Mouse (Mus musculus): ENCODE measurements around the gene Sema6b. TPM values are rescaled to one million over a fixed set of nuclear protein-coding genes. Genes with fewer than 3 reads are reported as not detected.

Gene Sema6b
- polyA plus RNA-seq, 1 experiment = 0.06 TPM

DNA sequence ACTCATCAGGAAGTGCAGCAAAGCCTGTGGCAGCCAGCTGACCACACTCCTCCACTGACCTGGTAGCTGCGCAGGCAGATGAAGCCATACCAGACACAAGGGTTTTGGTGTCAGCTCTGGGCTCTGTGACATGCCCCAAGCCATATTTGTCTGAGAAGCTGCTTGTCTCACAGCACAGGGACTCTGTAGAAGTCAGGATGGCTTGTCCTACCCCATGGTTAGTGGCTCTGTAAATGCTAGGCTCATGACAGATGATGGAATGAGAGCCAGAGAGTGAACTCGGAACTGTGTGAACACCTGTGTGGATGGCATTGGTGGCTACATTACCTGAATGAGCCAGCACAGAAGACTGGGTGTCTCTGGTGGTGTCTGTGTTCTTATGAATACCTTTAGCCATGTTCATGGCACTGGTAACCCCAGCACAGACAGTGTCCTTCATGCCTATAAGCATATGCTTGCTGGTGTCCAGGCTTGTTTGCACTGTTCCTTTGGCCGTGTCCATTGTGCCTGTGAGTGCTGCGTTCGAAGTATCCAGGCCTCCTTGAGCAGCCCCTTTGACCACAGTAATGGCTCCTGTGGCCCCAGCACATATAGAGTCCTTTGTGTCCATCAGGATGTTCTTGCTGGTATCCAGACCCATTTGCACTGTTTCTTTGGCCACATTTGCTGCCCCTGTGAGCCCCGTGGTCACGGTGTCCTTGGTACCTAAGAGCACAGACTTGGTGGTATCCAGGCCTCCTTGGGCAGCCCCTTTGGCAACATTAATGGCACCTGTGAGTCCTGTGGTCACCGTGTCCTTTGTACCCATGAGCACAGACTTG, 36.5 kb downstream of the Sema6b start:
- H3K4me3 ChIP-seq (replicated peaks) = no peak overlapping the region
- H3K9me3 ChIP-seq (ENCODE audit: control insufficient read depth, low read length) = no peaks in the 10 kb centered on the region
- H3K27me3 ChIP-seq (ENCODE audit: control insufficient read depth) = no peaks in the 10 kb centered on the region
- H3K36me3 ChIP-seq (ENCODE audit: control insufficient read depth) = peaks cover 54% of the 10 kb centered on the region
- no peaks in the 10 kb centered on the region for H3K4me1 ChIP-seq (ENCODE audit: control insufficient read depth)
- TF ChIP-seq GATA1 (IDR thresholded peaks at IDR 0.05; ENCODE audit: low read length) (no peak), TAL1 (IDR thresholded peaks at IDR 0.05; ENCODE audit: low read length) (no peak)

GRCm38 (mm10) chr17:56102927-56103326, 37.2 kb downstream of the Sema6b start:
- TF ChIP-seq TAL1 (IDR thresholded peaks at IDR 0.05; ENCODE audit: low read length) = no peak
- no peak for TF ChIP-seq GATA1 (IDR thresholded peaks at IDR 0.05; ENCODE audit: low read length)
- no peaks in the 10 kb centered on the region for H3K9me3 ChIP-seq (ENCODE audit: control insufficient read depth, low read length)
- H3K27me3 ChIP-seq (ENCODE audit: control insufficient read depth) = no peaks in the 10 kb centered on the region
- no peaks in the 10 kb centered on the region for H3K4me1 ChIP-seq (ENCODE audit: control insufficient read depth)
- peaks cover 61% of the 10 kb centered on the region for H3K36me3 ChIP-seq (ENCODE audit: control insufficient read depth)
- H3K4me3 ChIP-seq (replicated peaks) = no peak overlapping the region

DNA sequence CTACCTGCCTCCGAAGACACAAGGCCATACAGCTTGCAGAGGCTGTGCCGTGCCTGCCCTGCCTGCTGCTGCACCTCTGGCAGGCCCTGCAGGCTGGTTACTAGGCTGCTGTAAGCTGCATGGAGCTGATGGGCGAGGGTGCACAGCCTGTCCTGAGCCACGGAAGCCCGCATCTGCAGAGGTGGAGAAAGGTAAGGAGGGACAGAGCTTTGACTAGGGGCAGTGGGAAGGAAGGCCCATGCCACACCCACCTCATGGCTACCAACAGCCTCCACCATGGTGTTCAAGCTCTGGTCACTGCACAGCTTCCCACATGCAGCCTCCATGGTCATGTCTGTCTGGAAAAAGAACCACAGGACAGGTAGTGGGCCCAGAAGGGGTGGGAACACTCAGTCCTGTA, 38.0 kb downstream of the Sema6b start:
- no peak for TF ChIP-seq TAL1 (IDR thresholded peaks at IDR 0.05; ENCODE audit: low read length)
- Histone ChIP-seq H3K36me3 (ENCODE audit: control insufficient read depth) (peaks cover 69% of the 10 kb centered on the region), H3K9me3 (ENCODE audit: control insufficient read depth, low read length) (no peaks in the 10 kb centered on the region), H3K4me3 (replicated peaks) (no peak overlapping the region), H3K4me1 (ENCODE audit: control insufficient read depth) (no peaks in the 10 kb centered on the region), H3K27me3 (ENCODE audit: control insufficient read depth) (no peaks in the 10 kb centered on the region)

DNA sequence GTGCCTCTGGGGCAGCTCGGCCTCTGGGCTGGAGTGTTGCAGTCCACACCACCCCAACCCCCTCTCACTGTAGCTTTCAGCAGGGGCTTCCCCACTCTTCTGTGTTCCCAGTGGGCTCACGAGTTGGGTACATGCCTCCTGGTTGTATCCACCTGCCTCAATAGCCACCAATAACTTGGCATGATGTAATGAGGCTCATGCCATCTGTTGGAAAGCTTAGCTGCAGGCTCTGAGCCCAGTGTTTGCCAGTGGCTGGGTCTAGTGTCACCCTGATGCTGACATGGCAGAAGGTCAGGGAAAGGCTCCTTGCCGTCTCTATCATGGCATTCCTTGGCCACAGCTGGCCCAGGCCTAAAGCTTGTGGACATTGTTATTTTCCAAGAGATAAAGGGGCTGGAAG, 39.3 kb downstream of the Sema6b start:
- Histone ChIP-seq H3K4me3 (replicated peaks) (no peak overlapping the region), H3K36me3 (ENCODE audit: control insufficient read depth) (peaks cover 82% of the 10 kb centered on the region), H3K27me3 (ENCODE audit: control insufficient read depth) (no peaks in the 10 kb centered on the region), H3K9me3 (ENCODE audit: control insufficient read depth, low read length) (no peaks in the 10 kb centered on the region), H3K4me1 (ENCODE audit: control insufficient read depth) (no peaks in the 10 kb centered on the region; the same call in 1 of the 2 replicates)
- TF ChIP-seq TAL1 (IDR thresholded peaks at IDR 0.05; ENCODE audit: low read length) = no peak
- no peak for TF ChIP-seq GATA1 (IDR thresholded peaks at IDR 0.05; ENCODE audit: low read length)

- H3K27me3 ChIP-seq (ENCODE audit: control insufficient read depth) = no peaks in the 10 kb centered on the region
- peaks cover 95% of the 10 kb centered on the region for H3K36me3 ChIP-seq (ENCODE audit: control insufficient read depth)
- TF ChIP-seq TAL1 (IDR thresholded peaks at IDR 0.05; ENCODE audit: low read length) = no peak
- TF ChIP-seq GATA1 (IDR thresholded peaks at IDR 0.05; ENCODE audit: low read length) = no peak
- no peaks in the 10 kb centered on the region for H3K9me3 ChIP-seq (ENCODE audit: control insufficient read depth, low read length)
- no peak overlapping the region for H3K4me3 ChIP-seq (replicated peaks)
- H3K4me1 ChIP-seq (ENCODE audit: control insufficient read depth) = no peaks in the 10 kb centered on the region; the same call in 1 of the 2 replicates
These were observed 41.2 kb downstream of the Sema6b start for GRCm38 (mm10) chr17:56098711-56099572.

DNA sequence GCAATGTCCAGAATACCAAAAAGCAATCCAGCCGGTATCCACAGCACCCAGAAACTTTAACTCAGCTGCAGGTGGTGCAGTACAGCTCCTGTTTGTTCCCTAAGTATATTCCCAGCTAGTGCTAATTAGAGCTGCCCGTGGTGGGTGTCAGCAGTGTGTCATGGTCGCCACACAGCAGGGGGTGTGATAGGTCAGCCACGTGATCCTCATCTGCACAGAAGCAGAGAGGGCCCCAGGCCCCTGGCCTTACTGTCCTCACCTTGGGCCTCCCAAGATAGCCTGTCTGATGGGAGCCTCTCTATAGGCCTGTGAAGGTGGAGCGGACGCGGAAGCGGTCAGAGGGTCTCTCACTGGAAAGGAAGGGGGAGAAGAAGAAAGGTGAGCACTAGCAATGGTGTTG, 42.0 kb downstream of the Sema6b start:
- no peaks in the 10 kb centered on the region for H3K9me3 ChIP-seq (ENCODE audit: control insufficient read depth, low read length)
- H3K4me1 ChIP-seq (ENCODE audit: control insufficient read depth) = no peaks in the 10 kb centered on the region; the same call in 1 of the 2 replicates
- TF ChIP-seq TAL1 (IDR thresholded peaks at IDR 0.05; ENCODE audit: low read length) (no peak), GATA1 (IDR thresholded peaks at IDR 0.05; ENCODE audit: low read length) (no peak)
- no peak overlapping the region for H3K4me3 ChIP-seq (replicated peaks)
- no peaks in the 10 kb centered on the region for H3K27me3 ChIP-seq (ENCODE audit: control insufficient read depth)
- H3K36me3 ChIP-seq (ENCODE audit: control insufficient read depth) = peaks cover 93% of the 10 kb centered on the region

- no peak for TF ChIP-seq GATA1 (IDR thresholded peaks at IDR 0.05; ENCODE audit: low read length)
- no peak for TF ChIP-seq TAL1 (IDR thresholded peaks at IDR 0.05; ENCODE audit: low read length)
- Histone ChIP-seq H3K9me3 (ENCODE audit: control insufficient read depth, low read length) (no peaks in the 10 kb centered on the region), H3K36me3 (ENCODE audit: control insufficient read depth) (peaks cover 88% of the 10 kb centered on the region), H3K4me1 (ENCODE audit: control insufficient read depth) (no peaks in the 10 kb centered on the region; the same call in 1 of the 2 replicates), H3K27me3 (ENCODE audit: control insufficient read depth) (no peaks in the 10 kb centered on the region), H3K4me3 (replicated peaks) (no peak overlapping the region)
These were observed 43.3 kb downstream of the Sema6b start for GRCm38 (mm10) chr17:56096883-56097282.

GRCm38 (mm10) chr17:56092794-56093193, 47.3 kb downstream of the Sema6b start:
- no peaks in the 10 kb centered on the region; the same call in 1 of the 2 replicates for H3K4me1 ChIP-seq (ENCODE audit: control insufficient read depth)
- no peak overlapping the region for H3K4me3 ChIP-seq (replicated peaks)
- H3K36me3 ChIP-seq (ENCODE audit: control insufficient read depth) = peaks cover 80% of the 10 kb centered on the region
- no peak for TF ChIP-seq TAL1 (IDR thresholded peaks at IDR 0.05; ENCODE audit: low read length)
- no peak for TF ChIP-seq GATA1 (IDR thresholded peaks at IDR 0.05; ENCODE audit: low read length)
- H3K27me3 ChIP-seq (ENCODE audit: control insufficient read depth) = no peaks in the 10 kb centered on the region
- no peaks in the 10 kb centered on the region for H3K9me3 ChIP-seq (ENCODE audit: control insufficient read depth, low read length)

- H3K36me3 ChIP-seq (ENCODE audit: control insufficient read depth) = peaks cover 78% of the 10 kb centered on the region
- H3K27me3 ChIP-seq (ENCODE audit: control insufficient read depth) = no peaks in the 10 kb centered on the region
- no peaks in the 10 kb centered on the region for H3K9me3 ChIP-seq (ENCODE audit: control insufficient read depth, low read length)
- no peak overlapping the region for H3K4me3 ChIP-seq (replicated peaks)
- TF ChIP-seq TAL1 (IDR thresholded peaks at IDR 0.05; ENCODE audit: low read length) (no peak), GATA1 (IDR thresholded peaks at IDR 0.05; ENCODE audit: low read length) (no peak)
- H3K4me1 ChIP-seq (ENCODE audit: control insufficient read depth) = no peaks in the 10 kb centered on the region; the same call in 1 of the 2 replicates
These were observed 47.8 kb downstream of the Sema6b start for GRCm38 (mm10) chr17:56092312-56092711.
